Mouse (Mus musculus) intestine, embryonic 14.5 days (tissue): ENCODE data around the gene Sh2d3c. TPM values are rescaled to one million over a fixed set of nuclear protein-coding genes. Genes with fewer than 3 reads are reported as not detected.

Experiments used
- ATAC-seq: fragments of 200-750 bp; cut with Nextera tagmentation; replicated peaks from 2 replicates; pipeline ENCODE4 v1.8.0; 2017; ENCODE audit warnings: low read depth, moderate number of reproducible peaks, moderate TSS enrichment, moderate library complexity; ENCODE audit not compliant: low FRiP score, low TSS enrichment
- DNase-seq: peaks from one replicate; pipeline ENCODE4 v3.0.0-alpha.2; 2018; ENCODE audit warnings: low spot score
- H3K27ac ChIP-seq: fragments of 300-500 bp; sonication (generic); 2 replicates; pipeline ENCODE4 v1.5.1; 2014; ENCODE audit warnings: low read depth, mild to moderate bottlenecking, control low read depth
- H3K27me3 ChIP-seq: fragments of 300-500 bp; sonication (generic); replicated peaks from 2 replicates; pipeline ENCODE4 v1.6.1; 2014; ENCODE audit warnings: low read length, control low read depth; ENCODE audit not compliant: control insufficient read depth, insufficient read depth
- H3K36me3 ChIP-seq: fragments of 300-500 bp; sonication (generic); 2 replicates; pipeline ENCODE4 v1.6.1; 2014; ENCODE audit warnings: low read length, control low read depth; ENCODE audit not compliant: control insufficient read depth, insufficient read depth
- H3K4me1 ChIP-seq: fragments of 300-500 bp; sonication (generic); replicated peaks from 2 replicates; pipeline ENCODE4 v1.6.1; 2014; ENCODE audit warnings: low read length, control low read depth, mixed read lengths; ENCODE audit not compliant: control insufficient read depth, insufficient read depth
- H3K4me2 ChIP-seq: fragments of 300-500 bp; sonication (generic); 2 replicates; pipeline ENCODE4 v1.6.1; 2014; ENCODE audit warnings: low read length
- H3K4me3 ChIP-seq: fragments of 300-500 bp; sonication (generic); 2 replicates; pipeline ENCODE4 v1.5.1; 2014; ENCODE audit warnings: low read depth, low read length, control low read depth, mixed read lengths
- H3K9ac ChIP-seq: fragments of 300-500 bp; sonication (generic); 2 replicates; pipeline ENCODE4 v1.6.1; 2014; ENCODE audit warnings: mild to moderate bottlenecking, low read length
- H3K9me3 ChIP-seq: fragments of 300-500 bp; sonication (generic); 2 replicates; pipeline ENCODE4 v1.6.1; 2016; ENCODE audit warnings: low read length, control low read depth; ENCODE audit not compliant: control insufficient read depth
- WGBS: fragments of 180-500 bp; shearing (Covaris S2); extraction: QIAGEN DNeasy Blood & Tissue Kit; methylation state at CpG from one replicate; pipeline ENCODE4 v1.1.7; 2014; 5-methylcytosine and 5-hydroxymethylcytosine counted together
- polyA plus RNA-seq: library from polyadenylated mRNA; unstranded; fragments of >200 nt; fragmentation: Nextera tagmentation; extraction: Ambion mirVana; gene quantifications from 2 replicates; pipeline ENCODE4 v1.2.1, GENCODE M21; 2014

The Sh2d3c gene
- 32.5 and 32.7 TPM in 2 replicates for polyA plus RNA-seq

GRCm38 (mm10) chr2:32720681-32721229 is at the start of gene Sh2d3c:
Gene Sh2d3c (plus strand): TSS chr2:32721055.
- DNase-seq (no peak), ATAC-seq (0 out of 2 replicates have a peak, but pooled peaks have one; percentile 18)
- 0 out of 2 replicates have a peak within 1 kb of the TSS, but pooled peaks have one; percentile 25 for H3K9ac ChIP-seq
- WGBS = 24% methylated on average over 8 of the region's 8 CpGs
- H3K27me3 ChIP-seq = no peaks in the 10 kb centered on the region
- H3K4me3 ChIP-seq = peak within 1 kb of the TSS; percentile 25
- H3K4me2 ChIP-seq = peak within 1 kb of the TSS; percentile 43
- no peaks in the 10 kb centered on the region for H3K9me3 ChIP-seq
- H3K27ac ChIP-seq = peak within 1 kb of the TSS; percentile 71
- no peaks in the 10 kb centered on the region; the same call in 1 of the 2 replicates for H3K36me3 ChIP-seq
- peaks cover 17% of the 10 kb centered on the region for H3K4me1 ChIP-seq

GRCm38 (mm10) chr2:32671147-32671546 is 49.7 kb upstream of the Sh2d3c start:
- ATAC-seq (no peak), DNase-seq (no peak)
- Histone ChIP-seq H3K4me1 (no peaks in the 10 kb centered on the region), H3K4me3 (no peak overlapping the region), H3K36me3 (peaks cover 16% of the 10 kb centered on the region; the same call in 1 of the 2 replicates), H3K9me3 (no peaks in the 10 kb centered on the region), H3K4me2 (no peak overlapping the region), H3K9ac (no peak overlapping the region), H3K27me3 (no peaks in the 10 kb centered on the region), H3K27ac (no peak overlapping the region)
- 84% methylated on average over 9 of the region's 9 CpGs for WGBS

GRCm38 (mm10) chr2:32671907-32672595 is 48.8 kb upstream of the Sh2d3c start:
- Histone ChIP-seq H3K27me3 (no peaks in the 10 kb centered on the region), H3K4me2 (no peak overlapping the region), H3K4me1 (no peaks in the 10 kb centered on the region), H3K9me3 (0 out of 2 replicates have a peak, but pooled peaks cover 3% of the 10 kb centered on the region), H3K36me3 (peaks cover 16% of the 10 kb centered on the region; the same call in 1 of the 2 replicates), H3K9ac (no peak overlapping the region), H3K4me3 (no peak overlapping the region), H3K27ac (no peak overlapping the region)
- DNase-seq (no peak), ATAC-seq (no peak)
- WGBS = 73% methylated on average over 9 of the region's 9 CpGs

GRCm38 (mm10) chr2:32673176-32673917 is 47.5 kb upstream of the Sh2d3c start:
- H3K27ac ChIP-seq = peak overlapping the region; percentile 1; the same call in 1 of the 2 replicates
- H3K4me3 ChIP-seq = no peak overlapping the region
- no peaks in the 10 kb centered on the region for H3K4me1 ChIP-seq
- peak; percentile 84 for ATAC-seq
- peaks cover 16% of the 10 kb centered on the region; the same call in 1 of the 2 replicates for H3K36me3 ChIP-seq
- no peak overlapping the region for H3K4me2 ChIP-seq
- H3K27me3 ChIP-seq = no peaks in the 10 kb centered on the region
- DNase-seq = peak; percentile 67
- WGBS = 72% methylated on average over 16 of the region's 16 CpGs
- H3K9me3 ChIP-seq = 0 out of 2 replicates have a peak, but pooled peaks cover 3% of the 10 kb centered on the region
- H3K9ac ChIP-seq = no peak overlapping the region

GRCm38 (mm10) chr2:32676821-32677220 is 44.0 kb upstream of the Sh2d3c start:
- 80% methylated on average over 3 of the region's 3 CpGs for WGBS
- Histone ChIP-seq H3K9ac (no peak overlapping the region), H3K9me3 (0 out of 2 replicates have a peak, but pooled peaks cover 3% of the 10 kb centered on the region), H3K4me1 (peaks cover 7% of the 10 kb centered on the region), H3K4me2 (no peak overlapping the region), H3K27ac (no peak overlapping the region), H3K4me3 (no peak overlapping the region), H3K27me3 (no peaks in the 10 kb centered on the region), H3K36me3 (peaks cover 26% of the 10 kb centered on the region; the same call in 1 of the 2 replicates)
- ATAC-seq (no peak), DNase-seq (no peak)

GRCm38 (mm10) chr2:32677683-32678082 is 43.2 kb upstream of the Sh2d3c start:
- ATAC-seq (no peak), DNase-seq (no peak)
- WGBS = 86% methylated on average over 7 of the region's 7 CpGs
- H3K4me2 ChIP-seq = no peak overlapping the region
- H3K4me3 ChIP-seq = no peak overlapping the region
- peaks cover 30% of the 10 kb centered on the region for H3K36me3 ChIP-seq
- H3K9me3 ChIP-seq = 0 out of 2 replicates have a peak, but pooled peaks cover 3% of the 10 kb centered on the region
- H3K27ac ChIP-seq = no peak overlapping the region
- H3K4me1 ChIP-seq = peaks cover 13% of the 10 kb centered on the region
- no peak overlapping the region for H3K9ac ChIP-seq
- no peaks in the 10 kb centered on the region for H3K27me3 ChIP-seq

GRCm38 (mm10) chr2:32680051-32680451 is 40.8 kb upstream of the Sh2d3c start:
- no peak overlapping the region for H3K4me3 ChIP-seq
- H3K36me3 ChIP-seq = peaks cover 44% of the 10 kb centered on the region
- H3K4me2 ChIP-seq = no peak overlapping the region
- 24% methylated on average over 7 of the region's 7 CpGs for WGBS
- no peaks in the 10 kb centered on the region for H3K27me3 ChIP-seq
- peaks cover 13% of the 10 kb centered on the region for H3K4me1 ChIP-seq
- H3K27ac ChIP-seq = peak overlapping the region; percentile 76
- H3K9me3 ChIP-seq = 0 out of 2 replicates have a peak, but pooled peaks cover 3% of the 10 kb centered on the region
- ATAC-seq (peak; percentile 73; the same call in 1 of the 2 replicates), DNase-seq (peak; percentile 74)
- no peak overlapping the region for H3K9ac ChIP-seq

GRCm38 (mm10) chr2:32680961-32681650 is 39.7 kb upstream of the Sh2d3c start:
- ATAC-seq (0 out of 2 replicates have a peak, but pooled peaks have one; percentile 13), DNase-seq (no peak)
- H3K4me2 ChIP-seq = no peak overlapping the region
- H3K36me3 ChIP-seq = peaks cover 49% of the 10 kb centered on the region
- H3K4me3 ChIP-seq = no peak overlapping the region
- H3K9me3 ChIP-seq = 0 out of 2 replicates have a peak, but pooled peaks cover 3% of the 10 kb centered on the region
- 87% methylated on average over 19 of the region's 19 CpGs for WGBS
- no peaks in the 10 kb centered on the region for H3K27me3 ChIP-seq
- H3K4me1 ChIP-seq = peaks cover 13% of the 10 kb centered on the region
- no peak overlapping the region for H3K9ac ChIP-seq
- H3K27ac ChIP-seq = peak overlapping the region; percentile 76
